Mouse (Mus musculus) midbrain, embryonic 14.5 days (tissue): Measurements from ENCODE around the gene Mrpl47. TPM values are rescaled to one million over a fixed set of nuclear protein-coding genes. Genes with fewer than 3 reads are reported as not detected.
"Not testable (repeated sequence)": the region's sequence is repeated elsewhere in the genome, so short reads cannot be mapped to it uniquely, and the experiment has no call there.

Source experiments
- ATAC-seq: fragments of 200-750 bp; cut with Nextera tagmentation; 2 replicates; pipeline ENCODE4 v1.8.0; 2017; ENCODE audit warnings: moderate number of reproducible peaks, moderate library complexity; ENCODE audit not compliant: low FRiP score, low TSS enrichment
- DNase-seq: peaks from one replicate; pipeline ENCODE4 v3.0.0-alpha.2; 2015
- H3K27ac ChIP-seq: fragments of 300-500 bp; sonication (generic); replicated peaks from 2 replicates; pipeline ENCODE4 v1.5.1; 2014; ENCODE audit warnings: mild to moderate bottlenecking, low read depth, low read length, moderate library complexity
- H3K27me3 ChIP-seq: fragments of 300-500 bp; sonication (generic); 2 replicates; pipeline ENCODE4 v1.6.1; 2014; ENCODE audit warnings: low read length, control low read depth, mixed read lengths; ENCODE audit not compliant: control insufficient read depth, insufficient read depth
- H3K36me3 ChIP-seq: fragments of 300-500 bp; sonication (generic); 2 replicates; pipeline ENCODE4 v1.6.1; 2014; ENCODE audit warnings: low read length, control low read depth; ENCODE audit not compliant: control insufficient read depth, insufficient read depth
- H3K4me1 ChIP-seq: fragments of 300-500 bp; sonication (generic); 2 replicates; pipeline ENCODE4 v1.6.1; 2014; ENCODE audit warnings: mild to moderate bottlenecking, antibody characterized with exemption, low read length, control low read depth; ENCODE audit not compliant: control insufficient read depth, insufficient read depth
- H3K4me2 ChIP-seq: fragments of 300-500 bp; sonication (generic); 2 replicates; pipeline ENCODE4 v1.6.1; 2014; ENCODE audit warnings: mild to moderate bottlenecking, low read length, moderate library complexity
- H3K4me3 ChIP-seq: fragments of 300-500 bp; sonication (generic); replicated peaks from 2 replicates; pipeline ENCODE4 v1.5.1; 2014; ENCODE audit warnings: low read depth, low read length
- H3K9ac ChIP-seq: fragments of 300-500 bp; sonication (generic); replicated peaks from 2 replicates; pipeline ENCODE4 v1.6.1; 2014; ENCODE audit warnings: mild to moderate bottlenecking, low read length, moderate library complexity
- H3K9me3 ChIP-seq: fragments of 300-500 bp; sonication (generic); 2 replicates; pipeline ENCODE4 v1.6.1; 2016; ENCODE audit warnings: low read length, control low read depth, mixed read lengths; ENCODE audit not compliant: control insufficient read depth
- WGBS: fragments of 180-500 bp; shearing (Covaris S2); extraction: QIAGEN DNeasy Blood & Tissue Kit; methylation state at CpG from one replicate; pipeline ENCODE4 v1.1.7; 2014; 5-methylcytosine and 5-hydroxymethylcytosine counted together
- polyA plus RNA-seq: library from polyadenylated mRNA; unstranded; fragments of >200 nt; fragmentation: Nextera tagmentation; extraction: Ambion mirVana; gene quantifications from 2 replicates; pipeline ENCODE4 v1.2.1, GENCODE M21; 2014

Gene Mrpl47
- polyA plus RNA-seq, result 37.0 and 39.0 TPM in 2 replicates

GRCm38 (mm10) chr3:32737172-32737655, at the start of gene Mrpl47:
Mrpl47 (minus strand) TSS chr3:32737605.
- DNase-seq, result no peak
- under 1% methylated on average over 31 of the region's 31 CpGs for WGBS
- peak within 1 kb of the TSS; percentile 91 for H3K4me3 ChIP-seq
- H3K4me1 ChIP-seq, result peaks cover 14% of the 10 kb centered on the region
- peak within 1 kb of the TSS; percentile 73 for H3K4me2 ChIP-seq
- no peaks in the 10 kb centered on the region for H3K27me3 ChIP-seq
- peak; percentile 55 for ATAC-seq
- H3K9me3 ChIP-seq, result no peaks in the 10 kb centered on the region
- H3K9ac ChIP-seq, result peak within 1 kb of the TSS; percentile 84
- peaks cover 28% of the 10 kb centered on the region for H3K36me3 ChIP-seq
- peak within 1 kb of the TSS; percentile 85 for H3K27ac ChIP-seq

DNA sequence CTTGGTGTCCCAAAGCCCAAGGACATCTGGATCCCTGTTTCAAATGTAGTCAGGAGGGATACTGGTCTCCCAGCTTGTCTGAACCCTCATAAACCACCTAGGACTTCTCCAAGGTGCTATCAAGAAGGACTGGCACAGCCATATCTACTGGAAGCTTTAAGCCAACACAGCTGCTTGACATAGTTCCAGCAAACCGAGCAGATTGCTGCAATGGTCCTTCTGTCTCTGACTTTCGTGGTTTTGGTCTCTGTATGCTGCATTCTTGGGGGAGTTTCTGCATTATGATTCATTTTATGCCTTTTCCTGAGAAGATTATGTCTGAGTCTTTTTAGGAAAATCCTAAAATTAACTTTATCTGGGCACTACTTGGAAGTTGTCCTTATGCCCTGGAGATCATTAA, 33.4 kb upstream of the Mrpl47 start:
- Histone ChIP-seq H3K4me1 (no peaks in the 10 kb centered on the region), H3K9me3 (no peaks in the 10 kb centered on the region), H3K9ac (no peak overlapping the region), H3K4me2 (no peak overlapping the region), H3K36me3 (no peaks in the 10 kb centered on the region), H3K27ac (no peak overlapping the region), H3K27me3 (no peaks in the 10 kb centered on the region), H3K4me3 (no peak overlapping the region)
- DNase-seq (no peak), ATAC-seq (no peak)
- 75% methylated on average over 2 of the region's 2 CpGs for WGBS

DNA sequence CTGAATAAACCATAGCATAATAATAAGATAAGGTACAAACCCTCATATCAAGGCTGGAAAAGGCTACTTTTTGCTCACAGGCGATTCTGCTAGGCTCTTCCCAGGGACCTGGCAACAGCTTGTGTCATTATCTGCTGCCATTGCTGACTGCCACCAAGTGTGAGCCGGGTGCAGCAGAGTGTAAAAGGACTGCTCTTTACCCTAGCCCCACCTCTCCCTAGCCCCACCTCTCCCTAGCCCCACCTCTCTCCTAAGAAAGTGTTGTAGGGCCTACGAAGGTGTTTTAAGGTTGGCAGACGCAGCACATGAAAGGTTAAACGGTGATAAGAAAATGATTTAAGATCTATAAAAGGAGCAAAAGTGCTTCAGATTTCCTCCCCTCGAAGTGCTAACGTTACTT, 26.5 kb upstream of the Mrpl47 start:
- Histone ChIP-seq H3K9me3 (no peaks in the 10 kb centered on the region), H3K27me3 (no peaks in the 10 kb centered on the region), H3K36me3 (no peaks in the 10 kb centered on the region), H3K4me1 (no peaks in the 10 kb centered on the region), H3K27ac (no peak overlapping the region), H3K4me2 (no peak overlapping the region), H3K4me3 (no peak overlapping the region), H3K9ac (no peak overlapping the region)
- DNase-seq (no peak), ATAC-seq (no peak)
- 48% methylated on average over 7 of the region's 7 CpGs for WGBS

DNA sequence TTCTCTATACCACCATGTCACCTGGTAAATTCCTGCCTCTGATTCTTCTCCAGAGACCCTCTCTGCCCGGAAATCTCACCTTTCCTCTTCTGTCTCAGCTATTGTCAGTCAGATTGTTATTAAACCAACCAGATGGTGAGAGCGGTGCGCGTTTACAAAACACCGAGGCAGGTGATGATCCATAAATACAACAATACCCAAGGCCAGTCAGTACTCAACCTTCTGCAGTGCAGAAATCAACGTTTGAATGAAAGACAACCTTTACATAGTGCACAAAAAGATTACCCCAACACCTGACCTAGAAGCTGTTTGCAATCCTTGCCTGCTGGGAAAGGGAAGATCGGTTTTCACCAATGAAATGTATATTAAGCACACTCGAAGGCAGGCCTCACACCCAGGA, 25.6 kb upstream of the Mrpl47 start:
- H3K9ac ChIP-seq, result no peak overlapping the region
- ATAC-seq (no peak), DNase-seq (no peak)
- H3K36me3 ChIP-seq, result no peaks in the 10 kb centered on the region
- no peak overlapping the region for H3K4me2 ChIP-seq
- no peaks in the 10 kb centered on the region for H3K9me3 ChIP-seq
- no peaks in the 10 kb centered on the region for H3K27me3 ChIP-seq
- no peak overlapping the region for H3K27ac ChIP-seq
- 58% methylated on average over 8 of the region's 8 CpGs for WGBS
- no peaks in the 10 kb centered on the region for H3K4me1 ChIP-seq
- H3K4me3 ChIP-seq, result no peak overlapping the region

DNA sequence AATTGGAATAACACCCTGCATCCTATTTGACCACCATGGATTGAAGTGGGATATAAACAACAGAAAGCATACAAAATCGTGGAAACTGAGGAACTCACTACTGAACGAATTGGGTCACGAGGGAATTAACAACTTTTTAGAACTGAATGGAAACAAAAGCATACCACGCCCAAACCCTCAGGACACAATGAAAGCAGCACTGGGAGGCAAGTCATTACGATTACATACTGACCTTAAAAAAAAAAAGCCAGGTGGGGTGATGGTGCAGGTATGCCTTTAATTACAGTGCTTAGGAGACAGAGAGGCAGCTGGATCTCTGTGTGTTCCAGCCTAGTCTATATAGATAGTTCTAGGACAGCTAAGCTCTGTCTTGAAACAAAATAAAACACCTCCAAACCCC, 21.8 kb upstream of the Mrpl47 start:
- DNase-seq, result no peak
- no peaks in the 10 kb centered on the region for H3K9me3 ChIP-seq
- H3K4me2 ChIP-seq, result no peak overlapping the region
- no peak overlapping the region for H3K9ac ChIP-seq
- no peaks in the 10 kb centered on the region for H3K4me1 ChIP-seq
- H3K27ac ChIP-seq, result no peak overlapping the region
- no peaks in the 10 kb centered on the region for H3K27me3 ChIP-seq
- WGBS, result 72% methylated on average over 5 of the region's 5 CpGs
- no peak for ATAC-seq
- H3K4me3 ChIP-seq, result no peak overlapping the region
- 0 out of 2 replicates have a peak, but pooled peaks cover 5% of the 10 kb centered on the region for H3K36me3 ChIP-seq

- Histone ChIP-seq H3K4me1 (no peaks in the 10 kb centered on the region), H3K4me2 (no peak overlapping the region), H3K27ac (no peak overlapping the region), H3K4me3 (no peak overlapping the region), H3K9ac (no peak overlapping the region), H3K27me3 (no peaks in the 10 kb centered on the region), H3K9me3 (no peaks in the 10 kb centered on the region), H3K36me3 (peaks cover 42% of the 10 kb centered on the region)
- 93% methylated on average over 3 of the region's 3 CpGs for WGBS
- DNase-seq, result no peak
- no peak for ATAC-seq
Measured at GRCm38 (mm10) chr3:32754384-32754915, 17.0 kb upstream of the Mrpl47 start.

DNA sequence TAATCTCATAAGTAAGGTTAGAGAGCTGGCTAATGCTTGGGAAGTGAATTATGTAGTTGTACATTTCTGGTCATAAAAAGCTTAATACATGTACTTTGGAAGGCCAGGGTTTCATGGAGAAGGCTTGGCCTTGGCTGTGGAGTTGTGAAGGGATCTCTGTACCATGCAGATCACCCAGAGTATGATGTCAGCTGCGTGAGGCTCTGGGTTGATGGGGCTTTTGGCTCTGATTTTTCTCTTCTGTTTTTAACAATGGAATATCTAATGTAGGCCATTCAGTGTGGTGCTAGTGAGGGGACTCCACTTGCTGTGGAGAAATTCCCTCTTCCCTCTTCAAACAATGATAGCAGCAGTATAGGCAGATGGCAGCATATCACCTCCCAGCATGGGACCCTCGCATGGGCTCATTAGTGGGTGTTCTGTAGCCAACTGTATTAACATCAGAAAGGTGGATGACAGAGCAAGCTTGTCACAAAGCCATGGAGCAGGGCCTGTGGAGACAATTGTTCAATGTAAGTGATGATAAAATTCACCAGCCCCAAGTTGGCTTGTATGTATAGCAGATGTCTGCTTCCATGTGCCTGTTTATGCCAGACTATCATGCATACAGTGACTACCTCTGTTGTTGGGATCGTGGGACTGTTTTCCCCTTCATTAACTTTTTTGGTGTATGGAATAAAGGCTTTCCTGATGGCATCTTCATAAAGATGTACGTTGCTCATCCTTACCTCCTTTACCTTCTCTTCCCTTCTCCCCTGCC, 12.6 kb upstream of the Mrpl47 start:
- WGBS, result 89% methylated on average over 4 of the region's 4 CpGs
- Histone ChIP-seq H3K9ac (no peak overlapping the region), H3K27me3 (no peaks in the 10 kb centered on the region), H3K4me2 (no peak overlapping the region), H3K9me3 (no peaks in the 10 kb centered on the region), H3K27ac (no peak overlapping the region), H3K4me1 (no peaks in the 10 kb centered on the region), H3K4me3 (no peak overlapping the region), H3K36me3 (peaks cover 73% of the 10 kb centered on the region)
- DNase-seq (peak; percentile 11), ATAC-seq (no peak)

DNA sequence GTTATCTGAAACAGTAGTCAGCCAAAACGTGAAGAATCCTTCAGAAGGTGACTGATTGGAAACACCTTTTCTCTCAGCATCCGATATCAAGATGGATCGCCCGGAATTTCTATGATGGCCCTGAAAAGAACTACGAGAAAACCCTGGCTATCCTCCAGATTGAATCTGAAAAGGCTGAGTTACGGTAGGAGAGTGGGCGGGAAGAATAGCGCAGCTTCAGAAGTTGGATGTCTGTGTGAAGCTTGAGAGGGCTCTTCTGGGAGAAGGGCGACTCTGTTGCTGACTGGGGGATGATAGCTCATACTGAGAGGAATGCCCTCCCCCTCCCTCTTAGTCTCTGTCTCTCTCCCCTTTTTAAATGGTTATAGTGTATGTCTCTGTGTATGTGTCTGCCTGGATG, 11.0 kb upstream of the Mrpl47 start:
- H3K27me3 ChIP-seq, result no peaks in the 10 kb centered on the region
- no peak overlapping the region for H3K27ac ChIP-seq
- H3K36me3 ChIP-seq, result peaks cover 65% of the 10 kb centered on the region
- ATAC-seq (no peak), DNase-seq (no peak)
- no peak overlapping the region for H3K4me3 ChIP-seq
- no peaks in the 10 kb centered on the region for H3K4me1 ChIP-seq
- H3K4me2 ChIP-seq, result no peak overlapping the region
- H3K9me3 ChIP-seq, result no peaks in the 10 kb centered on the region
- 93% methylated on average over 9 of the region's 9 CpGs for WGBS
- H3K9ac ChIP-seq, result no peak overlapping the region

DNA sequence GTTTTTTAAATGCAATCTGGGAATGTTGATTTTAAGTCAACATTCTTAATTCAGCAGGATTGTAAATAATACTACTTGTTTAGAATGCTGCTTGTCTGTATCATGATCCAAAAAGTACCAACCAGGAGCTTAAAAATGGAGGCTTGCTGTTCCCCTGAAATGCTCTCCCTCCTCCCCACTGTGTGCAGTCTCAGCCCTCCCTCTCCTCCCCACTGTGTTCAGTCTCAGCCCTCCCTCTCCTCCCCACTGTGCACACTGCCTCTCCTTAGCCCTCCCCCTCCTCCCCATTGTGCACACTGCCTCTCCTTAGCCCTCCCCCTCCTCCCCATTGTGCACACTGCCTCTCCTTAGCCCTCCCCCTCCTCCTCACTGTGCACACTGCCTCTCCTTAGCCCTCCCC, 8.0 kb upstream of the Mrpl47 start:
- ATAC-seq, DNase-seq, H3K4me2 ChIP-seq, H3K9me3 ChIP-seq, H3K9ac ChIP-seq, H3K4me3 ChIP-seq, H3K27me3 ChIP-seq, H3K27ac ChIP-seq, H3K4me1 ChIP-seq: not testable (repeated sequence)
- peaks cover 49% of the 10 kb centered on the region for H3K36me3 ChIP-seq
